Mouse (Mus musculus) lung, embryonic 16.5 days (tissue): ENCODE results near the gene Apba2. TPM values are rescaled to one million over a fixed set of nuclear protein-coding genes. Genes with fewer than 3 reads are reported as not detected.

Source experiments
- ATAC-seq: fragments of 200-750 bp; cut with Nextera tagmentation; 2 replicates; pipeline ENCODE4 v1.8.0; 2017; ENCODE audit warnings: low read depth, mild to moderate bottlenecking, moderate library complexity
- H3K27ac ChIP-seq: fragments of 300-500 bp; sonication (generic); 2 replicates; pipeline ENCODE4 v1.5.1; 2014; ENCODE audit warnings: mild to moderate bottlenecking, control low read depth, low read length
- H3K27me3 ChIP-seq: fragments of 300-500 bp; sonication (generic); 2 replicates; pipeline ENCODE4 v1.6.1; 2014; ENCODE audit warnings: low read depth, low read length, mixed read lengths; ENCODE audit not compliant: control insufficient read depth, insufficient read depth
- H3K36me3 ChIP-seq: fragments of 300-500 bp; sonication (generic); 2 replicates; pipeline ENCODE4 v1.6.1; 2014; ENCODE audit warnings: low read length; ENCODE audit not compliant: control insufficient read depth, insufficient read depth
- H3K4me1 ChIP-seq: fragments of 300-500 bp; sonication (generic); replicated peaks from 2 replicates; pipeline ENCODE4 v1.6.1; 2014; ENCODE audit warnings: low read length, mixed read lengths; ENCODE audit not compliant: control insufficient read depth, insufficient read depth
- H3K4me2 ChIP-seq: fragments of 300-500 bp; sonication (generic); 2 replicates; pipeline ENCODE4 v1.6.1; 2014; ENCODE audit warnings: low read depth, low read length, control low read depth
- H3K4me3 ChIP-seq: fragments of 300-500 bp; sonication (generic); 2 replicates; pipeline ENCODE4 v1.5.1; 2014; ENCODE audit warnings: mild to moderate bottlenecking, low read length, control low read depth
- H3K9ac ChIP-seq: fragments of 300-500 bp; sonication (generic); 2 replicates; pipeline ENCODE4 v1.6.1; 2014; ENCODE audit warnings: low read length, control low read depth
- H3K9me3 ChIP-seq: fragments of 300-500 bp; sonication (generic); 2 replicates; pipeline ENCODE4 v1.6.1; 2016; ENCODE audit warnings: low read length; ENCODE audit not compliant: control insufficient read depth
- WGBS: fragments of 180-500 bp; shearing (Covaris S2); extraction: QIAGEN DNeasy Blood & Tissue Kit; methylation state at CpG from one replicate; pipeline ENCODE4 v1.1.7; 2014; 5-methylcytosine and 5-hydroxymethylcytosine counted together
- polyA plus RNA-seq: library from polyadenylated mRNA; unstranded; fragments of >200 nt; fragmentation: Nextera tagmentation; extraction: Ambion mirVana; gene quantifications from 2 replicates; pipeline ENCODE4 v1.2.1, GENCODE M21; 2015

Apba2 gene
- polyA plus RNA-seq, 1 experiment from 2014 or later, result 1.5 TPM

DNA sequence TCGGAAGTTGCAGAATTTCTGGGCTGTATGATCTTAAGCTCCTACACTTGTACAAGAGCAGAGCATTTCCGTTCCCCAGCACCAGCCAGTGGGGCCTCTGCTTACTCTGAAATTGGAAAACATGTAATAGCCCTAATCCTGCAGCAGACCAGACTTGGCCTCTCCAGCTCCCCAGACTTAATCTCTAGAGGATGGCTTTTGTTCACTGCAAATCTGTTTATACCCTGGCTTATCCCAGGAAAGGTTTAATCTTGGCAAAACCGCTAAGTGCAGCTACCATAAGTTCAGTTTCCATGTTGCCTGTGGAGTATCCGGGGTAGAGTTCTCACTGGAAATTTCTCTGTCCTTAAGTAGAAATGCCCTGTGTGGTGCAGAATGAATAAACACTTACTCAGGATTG is 206.7 kb downstream of the Apba2 start:
- no peak for ATAC-seq
- Histone ChIP-seq H3K9me3 (no peaks in the 10 kb centered on the region), H3K4me2 (no peak overlapping the region), H3K4me3 (no peak overlapping the region), H3K36me3 (no peaks in the 10 kb centered on the region), H3K9ac (no peak overlapping the region), H3K27me3 (no peaks in the 10 kb centered on the region), H3K4me1 (no peaks in the 10 kb centered on the region), H3K27ac (no peak overlapping the region)
- WGBS, result 80% methylated on average over 4 of the region's 4 CpGs

DNA sequence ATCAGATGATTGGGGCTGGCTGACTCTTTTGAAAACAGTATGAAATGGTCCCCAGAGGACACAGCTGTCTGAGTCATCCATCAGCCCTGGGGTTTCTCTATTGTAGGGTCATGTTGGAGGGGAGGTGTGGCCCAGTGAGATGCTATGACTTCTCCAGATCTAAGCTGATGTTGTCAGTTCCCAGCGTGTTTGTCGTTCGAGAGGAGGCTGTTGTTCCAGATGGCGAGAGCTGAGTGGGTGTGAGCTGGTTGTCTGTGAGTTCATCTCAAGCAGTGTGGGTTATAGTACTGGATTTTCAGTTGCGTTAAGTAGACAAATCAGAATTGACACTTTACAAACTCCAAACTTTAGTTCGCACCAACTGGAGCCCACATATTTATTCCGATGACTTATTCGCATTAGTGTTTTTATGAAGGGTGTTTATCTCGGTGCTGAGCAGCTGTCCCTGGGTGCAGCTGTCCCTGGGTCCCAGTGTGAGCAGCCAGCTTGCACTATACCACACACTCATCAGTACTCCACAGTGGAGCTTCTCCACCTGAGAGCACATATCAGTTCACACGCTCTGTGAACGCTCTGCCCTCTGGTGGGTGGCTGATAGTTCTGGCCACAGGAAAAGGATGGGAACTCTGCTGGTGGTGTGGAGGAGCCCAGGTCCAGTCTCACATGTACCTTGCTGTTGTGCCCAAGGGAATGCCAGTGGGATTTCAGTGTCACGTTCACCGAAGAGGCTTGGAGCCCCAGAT is 208.2 kb downstream of the Apba2 start:
- no peaks in the 10 kb centered on the region for H3K9me3 ChIP-seq
- H3K9ac ChIP-seq, result no peak overlapping the region
- H3K27ac ChIP-seq, result no peak overlapping the region
- no peaks in the 10 kb centered on the region for H3K36me3 ChIP-seq
- ATAC-seq, result no peak
- no peak overlapping the region for H3K4me3 ChIP-seq
- 73% methylated on average over 13 of the region's 13 CpGs for WGBS
- H3K4me2 ChIP-seq, result no peak overlapping the region
- H3K4me1 ChIP-seq, result no peaks in the 10 kb centered on the region
- no peaks in the 10 kb centered on the region for H3K27me3 ChIP-seq

DNA sequence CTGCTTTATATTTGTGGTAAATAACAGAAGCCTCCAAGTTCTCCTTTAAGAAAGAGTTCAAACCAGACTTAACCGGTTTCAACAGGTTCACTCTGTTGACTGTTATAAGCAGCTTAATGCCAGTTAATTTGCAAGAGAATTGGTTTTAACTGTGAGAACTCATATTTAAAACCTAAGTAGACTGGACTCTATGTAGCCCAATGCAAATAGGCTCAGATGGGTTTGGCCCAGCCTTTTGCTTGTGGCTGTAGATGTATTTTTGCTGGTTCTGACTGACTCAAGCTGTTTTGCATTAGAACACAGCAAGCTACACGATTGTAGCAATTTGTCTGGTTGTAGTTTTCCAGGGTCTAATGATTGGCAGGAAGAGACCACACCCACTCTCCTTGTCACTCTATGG is 214.8 kb downstream of the Apba2 start:
- H3K36me3 ChIP-seq, result no peaks in the 10 kb centered on the region
- no peaks in the 10 kb centered on the region for H3K9me3 ChIP-seq
- 69% methylated on average over 2 of the region's 2 CpGs for WGBS
- no peak overlapping the region for H3K27ac ChIP-seq
- no peak overlapping the region for H3K4me2 ChIP-seq
- H3K4me3 ChIP-seq, result no peak overlapping the region
- H3K27me3 ChIP-seq, result no peaks in the 10 kb centered on the region
- H3K9ac ChIP-seq, result no peak overlapping the region
- no peaks in the 10 kb centered on the region for H3K4me1 ChIP-seq
- no peak for ATAC-seq

DNA sequence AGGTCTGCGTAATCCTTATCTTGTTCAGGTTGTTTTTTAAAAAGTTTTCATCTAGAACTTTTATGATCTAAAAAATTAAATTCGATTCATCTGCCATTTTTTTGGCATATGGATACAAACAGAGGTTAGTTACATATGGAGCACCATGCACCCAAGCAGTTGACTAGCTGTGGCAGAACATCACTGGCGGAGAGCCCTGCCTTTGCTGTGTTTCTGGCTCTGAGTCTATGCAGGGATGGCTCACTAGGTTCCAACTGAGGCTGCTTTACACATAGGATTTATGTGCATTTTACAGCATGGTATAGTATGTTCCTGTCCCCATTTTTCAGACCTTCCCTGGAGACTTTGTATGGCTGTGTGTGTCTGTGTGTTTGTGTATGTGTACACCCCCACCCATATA is 221.8 kb downstream of the Apba2 start:
- 79% methylated on average over 3 of the region's 3 CpGs for WGBS
- H3K36me3 ChIP-seq, result no peaks in the 10 kb centered on the region
- H3K9ac ChIP-seq, result no peak overlapping the region
- no peaks in the 10 kb centered on the region for H3K4me1 ChIP-seq
- no peaks in the 10 kb centered on the region for H3K9me3 ChIP-seq
- no peak overlapping the region for H3K4me3 ChIP-seq
- ATAC-seq, result no peak
- H3K27me3 ChIP-seq, result no peaks in the 10 kb centered on the region
- no peak overlapping the region for H3K27ac ChIP-seq
- H3K4me2 ChIP-seq, result no peak overlapping the region

DNA sequence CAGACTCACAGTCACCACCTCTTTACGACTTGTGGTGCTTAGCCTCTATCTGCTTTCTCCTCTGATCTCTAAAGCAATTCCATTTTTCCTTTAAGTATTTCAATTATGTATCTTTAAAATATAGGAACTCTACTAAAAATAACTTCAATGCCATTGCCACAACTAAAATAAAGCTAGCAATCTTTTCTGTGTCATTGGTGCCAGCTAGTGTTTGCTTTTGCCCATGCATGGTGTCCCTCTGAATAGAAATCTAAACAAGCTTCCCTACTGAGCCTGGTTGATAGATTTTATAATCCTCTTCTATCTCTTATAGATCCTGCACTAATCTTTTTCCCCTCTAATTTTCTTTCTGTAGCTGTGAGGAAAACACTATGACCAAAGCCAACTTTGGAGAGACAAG is 222.9 kb downstream of the Apba2 start:
- Histone ChIP-seq H3K9me3 (no peaks in the 10 kb centered on the region), H3K4me2 (no peak overlapping the region), H3K36me3 (no peaks in the 10 kb centered on the region), H3K27me3 (no peaks in the 10 kb centered on the region), H3K9ac (no peak overlapping the region), H3K27ac (no peak overlapping the region), H3K4me1 (no peaks in the 10 kb centered on the region), H3K4me3 (no peak overlapping the region)
- 80% methylated on average over 1 of the region's 1 CpGs for WGBS
- ATAC-seq, result no peak

DNA sequence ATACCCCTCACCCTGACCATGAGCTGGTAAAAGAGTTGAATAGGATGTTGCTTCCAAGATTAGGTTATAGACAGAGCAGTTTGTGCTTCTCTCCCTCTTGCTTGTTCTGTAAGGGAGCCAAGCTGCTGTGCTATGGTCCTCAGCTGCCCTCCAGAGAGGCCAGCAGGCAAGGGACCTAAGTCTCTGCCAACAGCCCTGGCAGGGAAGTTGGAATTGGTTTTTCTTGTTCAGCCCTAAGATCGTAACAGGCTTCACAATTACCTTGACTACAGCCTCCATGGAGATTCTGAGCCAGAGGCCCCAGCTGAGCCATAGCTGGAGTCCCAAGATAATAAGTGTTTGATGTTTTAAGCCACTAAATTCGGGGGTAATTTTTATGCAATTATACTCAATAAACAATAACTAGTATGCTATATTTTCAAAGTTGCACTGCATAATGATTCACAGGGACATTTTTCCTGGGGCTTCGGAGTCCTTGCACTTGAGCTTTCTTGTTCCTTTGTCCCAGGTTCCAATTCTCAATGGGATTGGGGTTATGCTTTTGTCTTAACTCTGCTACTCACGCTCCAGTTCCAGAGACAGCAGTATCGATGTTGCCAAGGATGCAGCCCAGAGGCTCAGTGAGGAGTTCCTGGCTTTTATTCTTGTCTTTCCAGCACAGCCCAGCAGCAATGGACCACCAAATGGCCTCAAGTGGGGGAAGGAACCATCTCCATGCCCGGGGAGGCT is 224.6 kb downstream of the Apba2 start:
- Histone ChIP-seq H3K27me3 (no peaks in the 10 kb centered on the region), H3K36me3 (no peaks in the 10 kb centered on the region), H3K9ac (no peak overlapping the region), H3K4me2 (no peak overlapping the region), H3K4me1 (no peaks in the 10 kb centered on the region), H3K9me3 (no peaks in the 10 kb centered on the region), H3K4me3 (no peak overlapping the region), H3K27ac (no peak overlapping the region)
- 71% methylated on average over 6 of the region's 6 CpGs for WGBS
- ATAC-seq, result no peak

DNA sequence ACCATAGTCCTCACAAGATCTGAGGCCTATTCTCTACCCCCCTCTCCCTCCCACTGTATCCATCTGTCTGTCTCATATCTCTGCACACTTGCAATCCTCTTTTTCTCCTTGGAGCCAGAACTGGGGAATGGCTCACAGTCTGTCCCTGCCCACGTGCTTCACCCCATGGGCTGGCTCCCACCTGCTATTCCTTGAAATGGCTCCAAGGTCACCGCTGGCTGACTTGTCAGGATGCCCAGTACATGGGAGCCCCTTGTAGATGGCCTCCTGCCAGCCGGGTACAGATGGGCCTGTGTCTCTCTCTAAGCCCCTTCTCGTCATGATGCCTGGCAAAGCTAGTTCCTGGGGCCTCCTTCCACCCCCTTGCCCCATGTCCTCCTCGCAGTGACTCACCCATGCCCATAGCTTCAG is 226.7 kb downstream of the Apba2 start:
- H3K4me3 ChIP-seq, result no peak overlapping the region
- H3K27ac ChIP-seq, result no peak overlapping the region
- H3K9ac ChIP-seq, result no peak overlapping the region
- H3K4me1 ChIP-seq, result no peaks in the 10 kb centered on the region
- H3K4me2 ChIP-seq, result no peak overlapping the region
- H3K36me3 ChIP-seq, result no peaks in the 10 kb centered on the region
- H3K9me3 ChIP-seq, result no peaks in the 10 kb centered on the region
- no peaks in the 10 kb centered on the region for H3K27me3 ChIP-seq
- WGBS, result 66% methylated on average over 5 of the region's 5 CpGs
- ATAC-seq, result no peak

DNA sequence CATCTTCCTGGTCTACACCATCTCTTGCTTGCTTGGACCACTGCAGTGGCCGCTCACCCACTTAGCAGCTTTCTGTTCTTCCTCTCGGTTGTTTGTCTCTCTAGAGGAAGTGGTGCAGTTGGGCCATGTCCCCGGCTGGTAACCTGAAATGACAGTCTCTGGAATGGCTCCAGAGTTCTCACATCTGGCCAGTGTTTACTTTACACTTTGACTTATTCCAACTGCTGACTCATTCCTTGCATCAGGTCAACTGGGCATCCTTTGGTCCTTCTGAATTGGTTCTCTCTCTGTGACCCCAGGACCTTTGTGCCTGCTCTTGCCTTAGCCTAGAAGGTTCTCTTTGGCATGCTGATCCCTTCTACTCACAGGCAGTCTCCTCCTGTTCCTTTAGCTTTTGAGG is 227.3 kb downstream of the Apba2 start:
- Histone ChIP-seq H3K4me3 (no peak overlapping the region), H3K27ac (no peak overlapping the region), H3K4me1 (no peaks in the 10 kb centered on the region), H3K9me3 (no peaks in the 10 kb centered on the region), H3K9ac (no peak overlapping the region), H3K36me3 (no peaks in the 10 kb centered on the region), H3K27me3 (no peaks in the 10 kb centered on the region), H3K4me2 (no peak overlapping the region)
- WGBS, result 37% methylated on average over 3 of the region's 3 CpGs
- no peak for ATAC-seq

DNA sequence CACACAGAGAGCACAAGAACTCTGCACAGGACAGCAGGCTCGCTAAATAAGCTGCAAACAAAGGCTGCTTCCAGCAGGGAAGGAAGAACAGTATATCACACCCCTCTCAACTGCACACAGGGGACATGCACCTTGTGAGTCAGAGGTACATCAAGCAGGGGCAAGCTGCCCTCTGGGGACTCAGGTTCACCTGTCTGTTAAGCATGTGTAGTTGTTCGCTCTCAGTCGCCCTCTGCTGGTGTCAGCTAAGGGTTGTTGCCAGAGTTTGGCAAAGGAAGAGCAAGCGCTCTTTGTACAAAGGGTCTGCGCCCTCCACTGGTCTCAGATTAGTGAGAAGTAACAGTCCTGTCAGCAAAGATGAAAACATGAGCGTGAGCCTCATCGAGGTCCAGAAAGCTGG is 228.3 kb downstream of the Apba2 start:
- Histone ChIP-seq H3K4me1 (no peaks in the 10 kb centered on the region), H3K9ac (no peak overlapping the region), H3K27ac (no peak overlapping the region), H3K4me3 (no peak overlapping the region), H3K27me3 (no peaks in the 10 kb centered on the region), H3K4me2 (no peak overlapping the region), H3K9me3 (no peaks in the 10 kb centered on the region), H3K36me3 (no peaks in the 10 kb centered on the region)
- peak; percentile 49; the same call in 1 of the 2 replicates for ATAC-seq
- WGBS, result 18% methylated on average over 7 of the region's 7 CpGs
